Mouse (Mus musculus): ENCODE results near the gene U2surp.

The U2surp gene

GRCm38 (mm10) chr9:95450586-95450985, 61.2 kb downstream of the U2surp start:
- no peak for DNase-seq

- peak; percentile 46 for DNase-seq
Measured at GRCm38 (mm10) chr9:95442321-95442731, 69.5 kb downstream of the U2surp start.

GRCm38 (mm10) chr9:95437883-95438282, 73.9 kb downstream of the U2surp start:
- DNase-seq = no peak

GRCm38 (mm10) chr9:95436294-95436613, 75.5 kb downstream of the U2surp start:
- DNase-seq = no peak

- no peak for DNase-seq
Measured at GRCm38 (mm10) chr9:95435506-95436293, 76.1 kb downstream of the U2surp start.

GRCm38 (mm10) chr9:95428277-95428676, 83.5 kb downstream of the U2surp start:
- DNase-seq = no peak

- DNase-seq = no peak
Measured at GRCm38 (mm10) chr9:95413911-95414310, 97.9 kb downstream of the U2surp start.

GRCm38 (mm10) chr9:95412047-95412446, 99.7 kb downstream of the U2surp start:
- DNase-seq = no peak

GRCm38 (mm10) chr9:95407586-95408220, 104.1 kb downstream of the U2surp start:
- DNase-seq = no peak
